Mouse (Mus musculus) G1E-ER4 (cell line): ENCODE results near the gene Adipoq. TPM values are rescaled to one million over a fixed set of nuclear protein-coding genes. Genes with fewer than 3 reads are reported as not detected.

Experiments
- GATA1 ChIP-seq: IDR thresholded peaks from one replicate; pipeline ENCODE4 v1.8.0; 2012; ENCODE audit warnings: low read length, inconsistent platforms
- polyA plus RNA-seq: library from polyadenylated mRNA; stranded (reverse); fragments of >175 nt; gene quantifications from 2 replicates; pipeline ENCODE4 v1.2.3, GENCODE M21; 2012

The Adipoq gene
- polyA plus RNA-seq, 1 experiment, result not detected

- TF ChIP-seq GATA1, result no peak
Measured at GRCm38 (mm10) chr16:23114339-23115171, 31.8 kb upstream of the Adipoq start.

DNA sequence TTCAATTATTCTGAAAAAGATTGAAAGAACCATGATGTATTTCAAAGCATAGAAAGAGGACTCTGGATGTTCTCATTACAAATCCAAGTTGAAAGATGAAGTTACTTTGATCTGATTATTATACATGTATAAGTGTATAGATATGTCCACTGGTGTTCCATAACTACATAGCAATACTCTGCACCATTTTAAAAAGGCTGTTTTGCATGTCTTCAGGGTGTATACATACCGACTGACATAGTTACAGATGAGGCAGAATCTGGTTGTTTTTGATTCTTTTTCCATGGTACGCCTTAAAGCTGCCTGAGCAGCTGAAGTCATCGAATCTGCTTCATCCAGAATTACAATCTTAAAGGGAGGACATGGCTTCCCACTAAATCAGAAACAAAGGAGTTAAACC is 30.9 kb upstream of the Adipoq start:
- TF ChIP-seq GATA1, result no peak

DNA sequence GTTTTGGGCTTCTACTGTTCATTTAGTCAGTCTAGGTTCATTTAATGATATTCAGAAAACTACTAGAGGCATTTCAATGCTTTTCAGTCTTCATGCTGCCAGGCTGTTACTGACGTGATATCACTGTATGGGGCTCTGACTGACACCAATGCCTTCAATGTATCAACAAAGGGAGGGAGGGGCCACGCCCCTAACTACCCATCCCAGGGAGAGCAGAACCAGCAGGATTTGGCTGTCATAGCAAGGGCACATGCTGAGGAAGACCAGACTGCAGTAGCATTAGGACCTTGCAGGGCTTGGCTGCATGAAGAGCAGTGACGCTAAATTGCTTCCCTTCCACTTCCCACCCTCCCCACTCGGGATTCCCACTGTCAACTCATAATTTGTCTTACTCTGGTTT is 29.2 kb upstream of the Adipoq start:
- no peak for TF ChIP-seq GATA1

GRCm38 (mm10) chr16:23122446-23122845 is 23.9 kb upstream of the Adipoq start:
- no peak for TF ChIP-seq GATA1

DNA sequence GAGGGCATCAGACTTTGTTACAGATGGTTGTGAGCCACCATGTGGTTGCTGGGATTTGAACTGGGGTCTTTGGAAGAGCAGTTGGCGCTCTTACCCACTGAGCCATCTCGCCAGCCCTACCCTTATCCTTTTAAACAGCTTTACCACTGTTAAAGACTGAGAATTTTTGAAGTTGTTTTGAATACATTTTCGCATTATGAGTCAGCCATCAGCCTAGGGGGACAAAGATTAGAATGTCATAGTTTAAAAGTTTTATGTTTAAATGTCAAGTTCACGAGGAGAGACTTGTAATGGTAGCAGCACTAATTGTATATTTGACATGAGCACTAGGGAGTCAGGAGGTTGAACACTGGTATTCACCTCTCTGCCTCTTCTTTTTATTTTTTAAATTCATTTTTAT is 23.2 kb upstream of the Adipoq start:
- no peak for TF ChIP-seq GATA1

GRCm38 (mm10) chr16:23124398-23124797 is 21.9 kb upstream of the Adipoq start:
- TF ChIP-seq GATA1, result no peak

- no peak for TF ChIP-seq GATA1
Measured at GRCm38 (mm10) chr16:23127311-23127672, 19.0 kb upstream of the Adipoq start.

- no peak for TF ChIP-seq GATA1
Measured at GRCm38 (mm10) chr16:23127673-23128375, 18.5 kb upstream of the Adipoq start, which contains the start of gene Rfc4. Rfc4 (minus strand) TSS chr16:23127737.

GRCm38 (mm10) chr16:23130303-23130702 is 16.0 kb upstream of the Adipoq start:
- TF ChIP-seq GATA1, result no peak

GRCm38 (mm10) chr16:23132336-23132735 is 14.0 kb upstream of the Adipoq start:
- no peak for TF ChIP-seq GATA1

DNA sequence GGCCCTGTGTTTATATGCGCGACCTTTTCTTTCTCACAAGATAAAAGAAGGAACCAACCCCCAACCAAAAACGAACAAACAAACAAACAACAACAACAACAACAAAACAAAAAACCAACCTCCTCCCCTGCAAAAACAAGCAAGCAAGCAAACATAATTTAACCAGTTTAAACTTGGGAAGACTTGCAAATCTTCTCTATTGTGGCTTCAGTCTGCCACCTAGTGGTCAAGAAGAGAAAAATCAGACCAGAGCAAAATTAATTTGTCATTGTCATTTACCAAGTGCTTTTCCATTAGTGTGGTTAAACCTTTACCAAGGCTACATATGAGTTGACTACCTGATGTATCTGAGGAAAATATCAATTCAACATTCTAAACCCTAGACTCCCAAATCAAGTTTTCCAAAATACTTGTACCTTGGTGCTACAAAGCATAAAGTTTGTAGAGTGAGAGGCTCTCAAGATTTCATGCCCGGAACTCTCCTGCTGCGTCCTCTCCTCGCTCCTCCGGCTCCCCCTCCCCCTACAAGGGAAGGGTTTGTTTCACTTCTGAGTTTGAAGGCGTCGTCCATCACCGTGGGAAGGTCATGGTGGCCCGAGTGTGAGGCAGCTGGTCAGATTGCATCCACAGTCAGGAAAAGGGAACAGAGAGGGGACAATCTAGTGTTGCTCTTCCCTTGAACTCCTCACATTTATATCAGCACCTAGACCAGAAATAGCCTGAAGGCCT is 10.8 kb upstream of the Adipoq start:
- no peak for TF ChIP-seq GATA1

DNA sequence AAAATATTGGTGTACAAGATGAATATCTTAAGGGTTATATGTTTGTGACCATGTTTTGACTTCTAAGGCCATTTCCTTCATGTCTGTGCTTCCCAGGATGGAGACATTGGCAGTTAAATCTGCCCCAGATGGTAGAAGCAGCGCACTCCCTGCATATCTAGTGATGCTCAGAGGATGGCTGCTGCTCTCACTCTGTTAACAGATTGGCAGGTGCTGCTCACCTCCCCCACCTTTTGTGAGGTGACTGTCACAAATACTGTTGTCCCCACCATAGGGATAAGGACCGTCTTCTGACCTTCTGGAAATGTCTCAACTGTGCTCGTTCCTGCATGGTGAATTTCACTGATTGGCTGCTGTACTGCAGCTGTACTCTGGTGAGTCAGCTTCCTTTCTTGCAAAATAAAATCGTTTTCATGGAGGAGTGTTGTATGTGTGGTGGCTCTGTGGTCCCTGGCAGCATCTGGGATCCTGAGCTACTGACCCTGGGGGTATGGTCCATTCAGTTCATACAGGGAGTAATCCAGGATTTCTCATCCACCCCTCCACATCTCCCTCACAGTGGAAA is 9.8 kb upstream of the Adipoq start:
- no peak for TF ChIP-seq GATA1

DNA sequence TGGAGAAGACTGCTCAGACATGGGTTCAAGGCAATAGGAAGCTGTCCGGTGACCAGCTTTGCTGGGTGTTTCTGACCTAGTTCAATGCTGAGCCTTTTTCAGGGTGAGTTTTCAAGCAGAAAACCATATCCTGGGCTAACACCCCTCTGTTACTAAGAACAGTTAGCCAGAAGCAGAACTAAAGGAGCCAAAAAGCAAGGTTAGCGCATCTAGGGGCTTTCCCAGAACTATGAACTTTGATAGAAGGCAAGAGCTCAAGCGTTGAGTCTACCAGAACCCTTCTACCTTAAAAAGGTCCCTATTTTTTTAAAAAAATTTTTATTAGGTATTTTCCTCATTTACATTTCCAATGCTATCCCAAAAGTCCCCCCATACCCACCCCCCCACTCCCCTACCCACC is 5.4 kb upstream of the Adipoq start:
- no peak for TF ChIP-seq GATA1

DNA sequence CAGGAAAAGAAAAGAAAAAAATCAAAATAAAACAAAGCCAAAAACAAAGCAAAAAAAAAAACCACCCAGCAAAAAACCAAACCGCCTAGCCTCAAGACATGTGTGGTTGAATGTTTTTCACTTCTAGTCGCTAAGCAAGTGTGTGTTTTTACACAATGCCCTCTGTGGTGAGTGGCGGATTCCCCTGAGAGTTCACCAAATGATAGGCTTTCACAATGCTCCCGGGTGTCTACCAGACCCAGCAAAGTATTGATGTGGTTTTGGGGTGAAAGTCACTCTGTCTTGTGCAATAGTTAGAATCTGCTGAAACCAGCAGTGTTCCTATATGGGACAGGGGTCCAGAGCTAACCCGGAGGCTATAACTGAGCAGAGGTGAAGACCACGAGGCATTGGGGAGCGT is 2.0 kb upstream of the Adipoq start:
- TF ChIP-seq GATA1, result no peak

- TF ChIP-seq GATA1, result no peak
Measured at GRCm38 (mm10) chr16:23145211-23145610, 1.1 kb upstream of the Adipoq start.

- no peak for TF ChIP-seq GATA1
Measured at GRCm38 (mm10) chr16:23148936-23149335, 2.6 kb downstream of the Adipoq start.
